Mouse (Mus musculus) myocyte (in vitro differentiated cells): ENCODE data around the gene Ncbp1.

Experiments used
- CEBPB ChIP-seq: IDR thresholded peaks from 2 replicates; pipeline ENCODE4 v1.6.1; 2011; ENCODE audit warnings: mild to moderate bottlenecking, moderate library complexity; ENCODE audit not compliant: poor library complexity, insufficient read depth, severe bottlenecking
- E2F4 ChIP-seq: IDR thresholded peaks from one replicate; pipeline ENCODE4 v1.6.1; 2011; ENCODE audit warnings: mild to moderate bottlenecking, control low read depth, moderate library complexity; ENCODE audit not compliant: insufficient read depth
- MAX ChIP-seq: IDR thresholded peaks from one replicate; pipeline ENCODE4 v1.6.1; 2011; ENCODE audit warnings: low read depth, mild to moderate bottlenecking, control low read depth
- MYOD1 ChIP-seq, 3 experiments: IDR thresholded peaks; one replicate each; pipeline ENCODE4 v1.6.1; 2011; ENCODE audit warnings: control low read depth in 2 of 3, low read depth in 2 of 3, mild to moderate bottlenecking in 2 of 3, moderate library complexity in 1 of 3; ENCODE audit not compliant: insufficient read length in 2 of 3, control insufficient read depth in 1 of 3
- MYOG ChIP-seq, 3 experiments: IDR thresholded peaks; one replicate each; pipeline ENCODE4 v1.6.1; 2011; ENCODE audit warnings: control low read depth in 2 of 3, low read depth in 2 of 3, mild to moderate bottlenecking in 2 of 3; ENCODE audit not compliant: insufficient read length in 2 of 3, control insufficient read depth in 1 of 3, insufficient read depth in 1 of 3
- POLR2A ChIP-seq: IDR thresholded peaks from one replicate; pipeline ENCODE4 v1.6.1; 2011; ENCODE audit warnings: low read depth, mild to moderate bottlenecking, control low read depth, moderate library complexity; ENCODE audit not compliant: insufficient read length
- POLR2AphosphoS2 ChIP-seq: IDR thresholded peaks from one replicate; pipeline ENCODE4 v1.6.1; 2011; ENCODE audit warnings: low read depth, control low read depth; ENCODE audit not compliant: insufficient read length
- REST ChIP-seq: IDR thresholded peaks from one replicate; pipeline ENCODE4 v1.6.1; 2011; ENCODE audit warnings: mild to moderate bottlenecking, control low read depth, moderate library complexity; ENCODE audit not compliant: insufficient read depth, insufficient read length
- TCF12 ChIP-seq: IDR thresholded peaks from one replicate; pipeline ENCODE4 v1.6.1; 2011; ENCODE audit warnings: mild to moderate bottlenecking, control low read depth; ENCODE audit not compliant: poor library complexity, insufficient read depth, severe bottlenecking
- USF1 ChIP-seq: IDR thresholded peaks from one replicate; pipeline ENCODE4 v1.6.1; 2011; ENCODE audit warnings: low read depth, mild to moderate bottlenecking, control low read depth, moderate library complexity

DNA sequence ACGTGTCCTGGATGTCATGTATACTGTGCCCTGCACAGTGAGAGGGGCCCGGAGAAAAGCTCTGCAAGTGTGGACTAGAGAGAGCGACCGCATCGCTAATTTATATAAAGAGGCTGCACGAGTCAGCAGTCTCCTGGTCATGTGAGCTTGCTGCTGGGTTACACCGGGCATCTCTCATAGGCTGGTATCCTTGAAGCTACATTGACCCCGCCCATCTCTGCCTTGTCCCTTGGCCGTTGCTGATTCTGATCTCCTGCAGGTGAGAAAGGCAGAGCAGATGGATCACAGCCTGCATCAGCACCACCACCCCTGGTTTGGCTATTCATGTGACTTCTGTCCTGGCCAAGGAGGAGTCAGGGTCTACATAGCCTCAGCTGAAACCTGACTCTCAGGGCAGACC lies 39.3 kb upstream of the Ncbp1 start:
- TF ChIP-seq POLR2A (no peak), REST (no peak), USF1 (no peak), POLR2AphosphoS2 (no peak), MYOD1 (IDR thresholded peaks at IDR 0.05; ENCODE audit: control insufficient read depth in 1 of 3, insufficient read length in 2 of 3, low read depth in 2 of 3) (no peak), CEBPB (no peak), MYOG (IDR thresholded peaks at IDR 0.05; ENCODE audit: control insufficient read depth in 1 of 3, insufficient read depth in 1 of 3, insufficient read length in 2 of 3, low read depth in 2 of 3) (no peak), E2F4 (no peak), TCF12 (no peak), MAX (no peak)
